Mouse (Mus musculus) embryonic fibroblast, embryonic 13.5 days (primary cell): ENCODE results near the gene Hpcal4.

ENCODE experiments used
- CTCF ChIP-seq: IDR thresholded peaks from 2 replicates; pipeline ENCODE4 v1.5.1; 2011; ENCODE audit warnings: mild to moderate bottlenecking, control low read depth, low read length, moderate library complexity, borderline replicate concordance; ENCODE audit not compliant: insufficient read depth
- POLR2A ChIP-seq: IDR thresholded peaks from 2 replicates; pipeline ENCODE4 v1.6.1; 2011; ENCODE audit warnings: low read depth, mild to moderate bottlenecking, control low read depth, low read length, moderate library complexity

GRCm38 (mm10) chr4:123155427-123155826 is 27.6 kb upstream of the Hpcal4 start:
- no peak for TF ChIP-seq CTCF
- TF ChIP-seq POLR2A: no peak
